Mouse (Mus musculus) retina, postnatal 1 day (tissue): ENCODE measurements around the gene Olfr248.
"Not testable (repeated sequence)": the region's sequence is repeated elsewhere in the genome, so short reads cannot be mapped to it uniquely, and the experiment has no call there.

Experiments used
- DNase-seq: peaks from one replicate; pipeline ENCODE4 v3.0.0-alpha.2; 2012

Gene Olfr248

GRCm38 (mm10) chr1:174390746-174391145, at the start of gene Olfr248:
TSS of gene Olfr248 (plus strand) at chr1:174391046.
- DNase-seq: no peak

GRCm38 (mm10) chr1:174353636-174354035, 37.2 kb upstream of the Olfr248 start:
- not testable (repeated sequence) for DNase-seq

GRCm38 (mm10) chr1:174354640-174355039, 36.2 kb upstream of the Olfr248 start:
- DNase-seq: no peak

- DNase-seq: no peak
These were observed 25.9 kb upstream of the Olfr248 start, which contains the start of gene Olfr417 for GRCm38 (mm10) chr1:174364882-174365451. TSS of gene Olfr417 (plus strand) at chr1:174365122.

GRCm38 (mm10) chr1:174373799-174374198, 17.0 kb upstream of the Olfr248 start:
- no peak for DNase-seq

- DNase-seq: no peak
These were observed 32.1 kb downstream of the Olfr248 start for GRCm38 (mm10) chr1:174422959-174423358.

- DNase-seq: no peak
These were observed 32.9 kb downstream of the Olfr248 start, which contains the start of gene Olfr414 for GRCm38 (mm10) chr1:174423764-174424163. TSS of gene Olfr414 (plus strand) at chr1:174424064.

GRCm38 (mm10) chr1:174426180-174426986, 35.5 kb downstream of the Olfr248 start:
- DNase-seq: no peak

- no peak for DNase-seq
These were observed 36.6 kb downstream of the Olfr248 start for GRCm38 (mm10) chr1:174427402-174427801.

GRCm38 (mm10) chr1:174428407-174428806, 37.6 kb downstream of the Olfr248 start:
- no peak for DNase-seq

- DNase-seq: no peak
These were observed 43.3 kb downstream of the Olfr248 start for GRCm38 (mm10) chr1:174434121-174434520.
